Mouse (Mus musculus): ENCODE measurements at regions not wholly inside any gene's neighbourhood (a gene's known extent, or its start where the extent isn't known, plus 50 kb on each side); places are given as distances from the start of the nearest gene placed in this dataset.

DNA sequence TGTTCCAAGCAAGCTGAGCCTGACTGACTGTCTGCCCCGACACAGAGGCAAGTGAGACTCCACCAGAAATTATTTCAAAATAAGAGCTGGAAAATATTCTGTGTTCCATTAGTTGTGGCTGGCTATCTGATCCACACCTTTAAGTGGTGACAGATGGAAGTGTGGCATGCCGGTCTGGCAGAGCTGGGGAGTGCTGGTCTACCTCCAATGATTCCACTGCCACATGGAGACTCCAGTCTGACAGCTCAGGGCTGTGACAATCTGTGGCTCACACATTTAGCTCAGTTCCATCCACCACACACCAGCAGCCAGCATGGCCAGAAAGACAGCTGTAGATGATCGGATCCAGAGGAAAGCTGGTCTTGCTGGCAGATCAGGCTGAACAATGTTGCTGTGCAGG is 175.3 kb upstream of the Eef2kmt start:
- H3K36me3 ChIP-seq (ENCODE audit: control insufficient read depth, insufficient read depth, low read length): no peaks in the 10 kb centered on the region
- peaks cover 26% of the 10 kb centered on the region for H3K4me1 ChIP-seq (replicated peaks; ENCODE audit: control insufficient read depth, insufficient read depth, low read length)
- TF ChIP-seq CTCF (IDR thresholded peaks at IDR 0.05; ENCODE audit: borderline replicate concordance, control insufficient read depth, extremely low read depth, insufficient read depth, low read length, poor library complexity): no peak
- no peak for TF ChIP-seq POLR2A (IDR thresholded peaks at IDR 0.05; ENCODE audit: control insufficient read depth, extremely low read depth, insufficient read depth, low read length, poor library complexity)
- DNase-seq: no peak
- H3K27ac ChIP-seq (ENCODE audit: control insufficient read depth, insufficient read depth, low read length): no peak overlapping the region
- H3K4me3 ChIP-seq (ENCODE audit: control insufficient read depth, insufficient read depth, low read length): no peak overlapping the region
- 88% methylated on average over 3 of the region's 3 CpGs for WGBS
- H3K27me3 ChIP-seq (ENCODE audit: control insufficient read depth, insufficient read depth, low read length): no peaks in the 10 kb centered on the region

- H3K4me1 ChIP-seq (replicated peaks; ENCODE audit: control insufficient read depth, insufficient read depth, low read length): peaks cover 26% of the 10 kb centered on the region
- DNase-seq: no peak
- no peak overlapping the region for H3K4me3 ChIP-seq (ENCODE audit: control insufficient read depth, insufficient read depth, low read length)
- no peaks in the 10 kb centered on the region for H3K27me3 ChIP-seq (ENCODE audit: control insufficient read depth, insufficient read depth, low read length)
- no peak for TF ChIP-seq POLR2A (IDR thresholded peaks at IDR 0.05; ENCODE audit: control insufficient read depth, extremely low read depth, insufficient read depth, low read length, poor library complexity)
- no peak for TF ChIP-seq CTCF (IDR thresholded peaks at IDR 0.05; ENCODE audit: borderline replicate concordance, control insufficient read depth, extremely low read depth, insufficient read depth, low read length, poor library complexity)
- WGBS: 28% methylated on average over 2 of the region's 2 CpGs
- H3K27ac ChIP-seq (ENCODE audit: control insufficient read depth, insufficient read depth, low read length): no peak overlapping the region
- H3K36me3 ChIP-seq (ENCODE audit: control insufficient read depth, insufficient read depth, low read length): no peaks in the 10 kb centered on the region
These were observed 173.7 kb upstream of the Eef2kmt start for GRCm38 (mm10) chr16:5429466-5429865.

GRCm38 (mm10) chr16:5425908-5426307 is 170.1 kb upstream of the Eef2kmt start:
- H3K27me3 ChIP-seq (ENCODE audit: control insufficient read depth, insufficient read depth, low read length): no peaks in the 10 kb centered on the region
- TF ChIP-seq POLR2A (IDR thresholded peaks at IDR 0.05; ENCODE audit: control insufficient read depth, extremely low read depth, insufficient read depth, low read length, poor library complexity): no peak
- no peak for TF ChIP-seq CTCF (IDR thresholded peaks at IDR 0.05; ENCODE audit: borderline replicate concordance, control insufficient read depth, extremely low read depth, insufficient read depth, low read length, poor library complexity)
- H3K27ac ChIP-seq (ENCODE audit: control insufficient read depth, insufficient read depth, low read length): no peak overlapping the region
- H3K36me3 ChIP-seq (ENCODE audit: control insufficient read depth, insufficient read depth, low read length): no peaks in the 10 kb centered on the region
- no peak overlapping the region for H3K4me3 ChIP-seq (ENCODE audit: control insufficient read depth, insufficient read depth, low read length)
- peaks cover 17% of the 10 kb centered on the region for H3K4me1 ChIP-seq (replicated peaks; ENCODE audit: control insufficient read depth, insufficient read depth, low read length)
- 49% methylated on average over 2 of the region's 2 CpGs for WGBS
- DNase-seq: no peak

GRCm38 (mm10) chr16:5422041-5422440 is 166.3 kb upstream of the Eef2kmt start:
- TF ChIP-seq CTCF (IDR thresholded peaks at IDR 0.05; ENCODE audit: borderline replicate concordance, control insufficient read depth, extremely low read depth, insufficient read depth, low read length, poor library complexity) (no peak), POLR2A (IDR thresholded peaks at IDR 0.05; ENCODE audit: control insufficient read depth, extremely low read depth, insufficient read depth, low read length, poor library complexity) (no peak)
- H3K4me3 ChIP-seq (ENCODE audit: control insufficient read depth, insufficient read depth, low read length): no peak overlapping the region
- no peak overlapping the region for H3K27ac ChIP-seq (ENCODE audit: control insufficient read depth, insufficient read depth, low read length)
- H3K36me3 ChIP-seq (ENCODE audit: control insufficient read depth, insufficient read depth, low read length): no peaks in the 10 kb centered on the region
- DNase-seq: no peak
- H3K27me3 ChIP-seq (ENCODE audit: control insufficient read depth, insufficient read depth, low read length): no peaks in the 10 kb centered on the region
- peaks cover 8% of the 10 kb centered on the region for H3K4me1 ChIP-seq (replicated peaks; ENCODE audit: control insufficient read depth, insufficient read depth, low read length)
- 97% methylated on average over 6 of the region's 6 CpGs for WGBS

DNA sequence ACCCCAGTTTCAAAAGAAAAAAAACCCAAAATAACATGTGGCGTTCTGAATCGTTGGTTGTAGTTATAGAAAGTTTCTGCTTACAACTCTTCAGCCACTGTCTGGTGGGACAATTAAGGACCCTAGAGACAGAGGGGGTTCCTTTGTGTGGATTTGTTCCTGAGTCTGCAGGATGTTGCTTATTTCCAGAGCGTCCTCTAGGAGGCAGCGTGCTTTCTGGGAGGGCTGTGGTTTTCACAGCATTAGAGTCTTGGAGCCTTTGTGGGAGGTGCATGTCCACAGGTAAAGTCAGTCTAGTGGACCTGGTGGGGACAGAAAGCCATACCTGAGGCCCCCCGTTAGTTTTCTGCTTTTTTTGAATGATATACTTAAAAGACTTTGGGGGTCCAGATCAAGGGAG is 165.8 kb upstream of the Eef2kmt start:
- H3K4me1 ChIP-seq (replicated peaks; ENCODE audit: control insufficient read depth, insufficient read depth, low read length): peaks cover 5% of the 10 kb centered on the region
- TF ChIP-seq POLR2A (IDR thresholded peaks at IDR 0.05; ENCODE audit: control insufficient read depth, extremely low read depth, insufficient read depth, low read length, poor library complexity): no peak
- TF ChIP-seq CTCF (IDR thresholded peaks at IDR 0.05; ENCODE audit: borderline replicate concordance, control insufficient read depth, extremely low read depth, insufficient read depth, low read length, poor library complexity): no peak
- H3K4me3 ChIP-seq (ENCODE audit: control insufficient read depth, insufficient read depth, low read length): no peak overlapping the region
- no peak overlapping the region for H3K27ac ChIP-seq (ENCODE audit: control insufficient read depth, insufficient read depth, low read length)
- no peaks in the 10 kb centered on the region for H3K36me3 ChIP-seq (ENCODE audit: control insufficient read depth, insufficient read depth, low read length)
- DNase-seq: no peak
- H3K27me3 ChIP-seq (ENCODE audit: control insufficient read depth, insufficient read depth, low read length): no peaks in the 10 kb centered on the region
- 87% methylated on average over 5 of the region's 5 CpGs for WGBS

GRCm38 (mm10) chr16:5419467-5419866 is 163.7 kb upstream of the Eef2kmt start:
- H3K27ac ChIP-seq (ENCODE audit: control insufficient read depth, insufficient read depth, low read length): no peak overlapping the region
- H3K27me3 ChIP-seq (ENCODE audit: control insufficient read depth, insufficient read depth, low read length): no peaks in the 10 kb centered on the region
- H3K4me1 ChIP-seq (replicated peaks; ENCODE audit: control insufficient read depth, insufficient read depth, low read length): no peaks in the 10 kb centered on the region; the same call in 1 of the 2 replicates
- 94% methylated on average over 3 of the region's 3 CpGs for WGBS
- TF ChIP-seq POLR2A (IDR thresholded peaks at IDR 0.05; ENCODE audit: control insufficient read depth, extremely low read depth, insufficient read depth, low read length, poor library complexity): no peak
- no peak for TF ChIP-seq CTCF (IDR thresholded peaks at IDR 0.05; ENCODE audit: borderline replicate concordance, control insufficient read depth, extremely low read depth, insufficient read depth, low read length, poor library complexity)
- H3K4me3 ChIP-seq (ENCODE audit: control insufficient read depth, insufficient read depth, low read length): no peak overlapping the region
- H3K36me3 ChIP-seq (ENCODE audit: control insufficient read depth, insufficient read depth, low read length): no peaks in the 10 kb centered on the region
- DNase-seq: no peak
